Mouse (Mus musculus) forebrain, embryonic 15.5 days (tissue): ENCODE data around the gene Speer4a. TPM values are rescaled to one million over a fixed set of nuclear protein-coding genes. Genes with fewer than 3 reads are reported as not detected.
"Not testable (repeated sequence)": the region's sequence is repeated elsewhere in the genome, so short reads cannot be mapped to it uniquely, and the experiment has no call there.

Experiments
- ATAC-seq: fragments of 200-750 bp; cut with Nextera tagmentation; replicated peaks from 2 replicates; pipeline ENCODE4 v1.8.0; 2017; ENCODE audit warnings: mild to moderate bottlenecking, moderate TSS enrichment, moderate library complexity
- H3K27ac ChIP-seq: fragments of 300-500 bp; sonication (generic); replicated peaks from 2 replicates; pipeline ENCODE4 v1.5.1; 2015; ENCODE audit warnings: mild to moderate bottlenecking, inconsistent platforms
- H3K27me3 ChIP-seq: fragments of 300-500 bp; sonication (generic); 2 replicates; pipeline ENCODE4 v1.6.1; 2015; ENCODE audit warnings: inconsistent platforms
- H3K36me3 ChIP-seq: fragments of 300-500 bp; sonication (generic); 2 replicates; pipeline ENCODE4 v1.6.1; 2015; ENCODE audit warnings: mild to moderate bottlenecking, inconsistent platforms
- H3K4me1 ChIP-seq: fragments of 300-500 bp; sonication (generic); 2 replicates; pipeline ENCODE4 v1.6.1; 2015; ENCODE audit warnings: inconsistent platforms
- H3K4me2 ChIP-seq: fragments of 300-500 bp; sonication (generic); replicated peaks from 2 replicates; pipeline ENCODE4 v1.6.1; 2015; ENCODE audit warnings: mild to moderate bottlenecking, inconsistent platforms
- H3K4me3 ChIP-seq: fragments of 300-500 bp; sonication (generic); 2 replicates; pipeline ENCODE4 v1.5.1; 2015; ENCODE audit warnings: mild to moderate bottlenecking, inconsistent platforms
- H3K9ac ChIP-seq: fragments of 300-500 bp; sonication (generic); replicated peaks from 2 replicates; pipeline ENCODE4 v1.6.1; 2015; ENCODE audit warnings: mild to moderate bottlenecking, inconsistent platforms
- H3K9me3 ChIP-seq: fragments of 300-500 bp; sonication (generic); 2 replicates; pipeline ENCODE4 v1.6.1; 2016; ENCODE audit warnings: inconsistent platforms
- WGBS: fragments of 180-500 bp; shearing (Covaris S2); methylation state at CpG from one replicate; pipeline ENCODE4 v1.1.7; 2015; ENCODE audit warnings: mixed read lengths; 5-methylcytosine and 5-hydroxymethylcytosine counted together
- polyA plus RNA-seq: library from polyadenylated mRNA; unstranded; fragments of >200 nt; fragmentation: Nextera tagmentation; extraction: Ambion mirVana; gene quantifications from 2 replicates; pipeline ENCODE4 v1.2.1, GENCODE M21; 2015

Gene Speer4a
- 0.06 TPM in 1 of 2 replicates, not detected in the other for polyA plus RNA-seq

DNA sequence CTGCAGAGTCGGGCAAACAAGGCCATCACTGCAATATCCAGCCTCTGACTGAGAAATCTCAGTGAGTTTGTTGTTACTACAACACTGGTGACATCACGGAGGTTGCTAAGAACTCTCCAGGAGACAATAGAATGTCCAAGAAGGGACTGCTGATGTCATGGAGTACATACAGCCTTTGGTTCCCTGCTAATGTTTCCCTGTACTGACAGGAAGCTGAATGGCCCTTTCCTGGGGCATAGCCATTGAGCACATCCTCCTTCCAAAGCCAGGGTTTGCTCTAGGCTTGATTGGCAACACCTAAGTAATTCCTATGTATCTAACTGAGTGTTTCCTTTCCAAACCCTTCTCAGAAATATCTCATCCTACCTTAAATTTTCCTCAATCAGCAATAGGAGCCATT is at the start of gene Speer4a:
TSS of gene Speer4a (minus strand) at position 101 of the 400 bp plus-strand sequence.
- H3K4me2 ChIP-seq, ATAC-seq, H3K4me1 ChIP-seq, H3K36me3 ChIP-seq, H3K9ac ChIP-seq, H3K27me3 ChIP-seq, H3K27ac ChIP-seq, H3K4me3 ChIP-seq, H3K9me3 ChIP-seq: not testable (repeated sequence)
- WGBS, result 75% methylated on average over 2 of the region's 2 CpGs

DNA sequence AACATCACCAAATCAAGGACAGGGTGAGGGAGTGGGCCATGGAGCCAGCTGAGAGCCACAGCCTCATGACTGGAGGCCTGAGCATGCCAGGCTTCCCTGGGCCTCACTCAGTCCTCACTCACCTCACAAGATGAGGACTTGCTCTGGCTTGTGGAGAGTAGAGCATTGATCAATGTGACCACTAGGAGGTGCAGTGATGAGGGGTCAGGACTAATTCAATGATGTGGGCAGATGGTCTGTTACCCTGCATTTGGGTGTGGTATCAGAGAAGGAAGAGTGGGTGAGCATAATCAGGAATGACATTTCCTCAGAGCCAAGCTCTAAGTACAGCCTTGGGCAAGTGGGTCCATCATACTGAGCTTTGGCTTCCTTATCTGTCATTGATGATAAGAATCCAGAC is 39.7 kb upstream of the Speer4a start:
- not testable (repeated sequence) for H3K4me3 ChIP-seq, H3K27ac ChIP-seq, H3K9ac ChIP-seq, H3K36me3 ChIP-seq, H3K9me3 ChIP-seq, H3K27me3 ChIP-seq, ATAC-seq, H3K4me2 ChIP-seq, H3K4me1 ChIP-seq

DNA sequence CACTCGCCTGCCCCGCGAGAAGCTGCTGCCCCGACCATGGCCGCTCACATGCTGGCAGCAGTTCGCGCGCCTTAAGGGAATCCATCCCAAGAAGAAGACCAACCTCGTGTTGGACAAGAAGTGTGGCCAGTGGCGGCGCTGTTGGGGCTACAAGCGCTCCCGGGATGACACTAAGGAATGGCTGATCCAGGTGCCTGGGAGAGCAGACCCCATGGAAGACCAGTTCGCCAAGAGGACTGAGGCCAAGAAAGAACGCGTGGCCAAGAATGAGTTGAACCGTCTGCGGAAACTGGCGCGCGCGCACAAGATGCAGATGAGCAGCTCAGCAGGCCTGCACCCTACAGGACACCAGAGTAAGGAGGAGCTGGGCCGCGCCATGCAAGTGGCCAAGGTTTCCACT is 31.4 kb upstream of the Speer4a start:
- WGBS, result 91% methylated on average over 24 of the region's 24 CpGs
- Histone ChIP-seq H3K9ac (no peak overlapping the region), H3K9me3 (no peaks in the 10 kb centered on the region), H3K27ac (no peak overlapping the region), H3K27me3 (no peaks in the 10 kb centered on the region), H3K36me3 (no peaks in the 10 kb centered on the region), H3K4me2 (no peak overlapping the region), H3K4me1 (no peaks in the 10 kb centered on the region), H3K4me3 (no peak overlapping the region)
- ATAC-seq, result no peak

DNA sequence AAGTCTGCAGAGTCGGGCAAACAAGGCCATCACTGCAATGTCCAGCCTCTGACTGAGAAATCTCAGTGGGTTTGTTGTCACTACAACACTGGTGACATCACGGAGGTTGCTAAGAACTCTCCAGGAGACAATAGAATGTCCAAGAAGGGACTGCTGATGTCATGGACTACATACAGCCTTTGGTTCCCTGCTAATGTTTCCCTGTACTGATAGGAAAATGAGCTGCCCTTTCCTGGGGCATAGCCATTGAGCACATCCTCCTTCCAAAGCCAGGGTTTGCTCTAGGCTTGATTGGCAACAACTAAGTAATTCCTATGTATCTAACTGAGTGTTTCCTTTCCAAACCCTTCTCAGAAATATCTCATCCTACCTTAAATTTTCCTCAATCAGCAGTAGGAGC is 19.1 kb upstream of the Speer4a start, which contains the start of gene Gm7347:
TSS of gene Gm7347 (minus strand) at position 101 of the 400 bp plus-strand sequence.
- H3K4me3 ChIP-seq, H3K4me2 ChIP-seq, H3K27me3 ChIP-seq, H3K9me3 ChIP-seq, H3K27ac ChIP-seq, H3K36me3 ChIP-seq, ATAC-seq, H3K9ac ChIP-seq, H3K4me1 ChIP-seq: not testable (repeated sequence)
- WGBS, result no CpG with 5 or more reads among the region's 2 CpGs

DNA sequence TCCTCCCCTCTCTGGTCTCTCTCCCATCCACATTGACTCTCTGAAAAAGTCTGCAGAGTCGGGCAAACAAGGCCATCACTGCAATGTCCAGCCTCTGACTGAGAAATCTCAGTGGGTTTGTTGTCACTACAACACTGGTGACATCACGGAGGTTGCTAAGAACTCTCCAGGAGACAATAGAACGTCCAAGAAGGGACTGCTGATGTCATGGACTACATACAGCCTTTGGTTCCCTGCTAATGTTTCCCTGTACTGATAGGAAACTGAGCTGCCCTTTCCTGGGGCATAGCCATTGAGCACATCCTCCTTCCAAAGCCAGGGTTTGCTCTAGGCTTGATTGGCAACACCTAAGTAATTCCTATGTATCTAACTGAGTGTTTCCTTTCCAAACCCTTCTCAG is 16.5 kb downstream of the Speer4a start, which contains the start of gene Gm5862:
TSS of gene Gm5862 (minus strand) at position 101 of the 400 bp plus-strand sequence.
- H3K4me2 ChIP-seq, H3K36me3 ChIP-seq, ATAC-seq, H3K27me3 ChIP-seq, H3K4me1 ChIP-seq, H3K9ac ChIP-seq, H3K4me3 ChIP-seq, H3K27ac ChIP-seq, H3K9me3 ChIP-seq: not testable (repeated sequence)
- WGBS, result no CpG with 5 or more reads among the region's 3 CpGs

DNA sequence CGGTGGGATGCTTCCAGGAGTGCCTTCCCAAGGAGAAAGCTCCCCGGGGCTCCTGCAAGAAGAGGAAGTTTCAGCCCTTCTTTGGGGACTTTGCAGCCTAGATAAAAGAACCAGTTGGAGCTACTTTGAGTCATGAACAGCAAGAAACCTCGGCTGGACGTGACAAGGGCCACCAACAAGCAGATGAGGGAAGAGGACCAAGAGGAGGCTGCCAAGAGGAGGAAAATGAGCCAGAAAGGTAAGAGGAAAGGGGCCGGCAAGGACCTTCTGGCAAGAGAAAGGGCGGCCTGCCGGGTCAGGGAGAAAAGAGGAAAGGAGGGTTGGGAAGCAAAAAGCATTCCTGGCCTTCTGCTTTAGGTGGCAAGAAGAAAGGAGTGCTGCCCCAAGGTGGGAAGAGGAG is 31.7 kb downstream of the Speer4a start:
- not testable (repeated sequence) for H3K4me2 ChIP-seq, H3K27ac ChIP-seq, H3K9ac ChIP-seq, H3K36me3 ChIP-seq, H3K27me3 ChIP-seq, H3K4me3 ChIP-seq, H3K9me3 ChIP-seq, H3K4me1 ChIP-seq
- peak; percentile 53; the same call in 1 of the 2 replicates for ATAC-seq
- 71% methylated on average over 7 of the region's 7 CpGs for WGBS

DNA sequence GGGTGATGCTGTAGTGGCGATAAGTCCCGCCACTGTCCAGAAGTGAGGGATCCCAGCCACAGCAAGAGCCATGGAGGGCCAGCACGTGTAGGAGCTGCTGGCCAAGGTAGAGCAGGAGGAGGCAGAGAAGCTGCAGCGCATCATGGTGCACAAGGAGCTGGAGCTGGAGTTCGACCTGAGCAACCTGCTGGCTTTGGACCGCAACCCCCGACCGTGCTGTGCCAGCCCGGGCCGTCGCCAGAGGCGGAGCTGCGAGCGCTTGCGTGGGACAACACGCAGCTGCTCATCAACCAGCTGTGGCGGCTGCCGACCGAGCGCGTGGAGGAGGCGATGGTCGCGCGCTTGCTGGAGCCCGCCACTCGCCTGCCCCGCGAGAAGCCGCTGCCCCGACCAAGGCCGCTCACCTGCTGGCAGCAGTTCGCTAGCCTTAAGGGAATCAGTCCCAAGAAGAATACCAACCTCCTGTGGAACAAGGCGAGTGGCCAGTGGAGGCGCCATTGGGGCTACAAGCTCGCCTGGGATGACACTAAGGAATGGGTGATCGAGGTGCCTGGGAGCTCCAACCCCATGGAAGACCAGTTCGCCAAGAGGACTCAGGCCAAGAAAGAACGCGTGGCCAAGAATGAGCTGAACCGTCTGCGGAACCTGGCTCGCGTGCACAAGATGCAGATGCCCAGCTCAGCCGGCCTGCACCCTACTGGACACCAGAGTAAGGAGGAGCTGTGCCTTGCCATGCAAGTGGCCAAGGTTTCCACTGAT is 32.2 kb downstream of the Speer4a start:
- WGBS, result 25% methylated on average over 45 of the region's 45 CpGs
- H3K27ac ChIP-seq, H3K4me1 ChIP-seq, H3K36me3 ChIP-seq, H3K27me3 ChIP-seq, H3K9me3 ChIP-seq: not testable (repeated sequence)
- Histone ChIP-seq H3K4me2 (peak overlapping the region; percentile 45), H3K9ac (peak overlapping the region; percentile 7), H3K4me3 (peak overlapping the region; percentile 33)
- peak; percentile 94 for ATAC-seq

DNA sequence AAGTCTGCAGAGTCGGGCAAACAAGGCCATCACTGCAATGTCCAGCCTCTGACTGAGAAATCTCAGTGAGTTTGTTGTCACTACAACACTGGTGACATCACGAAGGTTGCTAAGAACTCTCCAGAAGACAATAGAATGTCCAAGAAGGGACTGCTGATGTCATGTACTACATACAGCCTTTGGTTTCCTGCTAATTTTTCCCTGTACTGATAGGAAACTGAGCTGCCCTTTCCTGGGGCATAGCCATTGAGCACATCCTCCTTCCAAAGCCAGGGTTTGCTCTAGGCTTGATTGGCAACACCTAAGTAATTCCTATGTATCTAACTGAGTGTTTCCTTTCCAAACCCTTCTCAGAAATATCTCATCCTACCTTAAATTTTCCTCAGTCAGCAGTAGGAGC is 34.7 kb downstream of the Speer4a start, which contains the start of gene Gm1979:
TSS of gene Gm1979 (minus strand) at position 101 of the 400 bp plus-strand sequence.
- H3K4me2 ChIP-seq, H3K4me3 ChIP-seq, H3K27ac ChIP-seq, ATAC-seq, H3K9me3 ChIP-seq, H3K27me3 ChIP-seq, H3K4me1 ChIP-seq, H3K36me3 ChIP-seq, H3K9ac ChIP-seq: not testable (repeated sequence)
- 90% methylated on average over 1 of the region's 2 CpGs for WGBS

DNA sequence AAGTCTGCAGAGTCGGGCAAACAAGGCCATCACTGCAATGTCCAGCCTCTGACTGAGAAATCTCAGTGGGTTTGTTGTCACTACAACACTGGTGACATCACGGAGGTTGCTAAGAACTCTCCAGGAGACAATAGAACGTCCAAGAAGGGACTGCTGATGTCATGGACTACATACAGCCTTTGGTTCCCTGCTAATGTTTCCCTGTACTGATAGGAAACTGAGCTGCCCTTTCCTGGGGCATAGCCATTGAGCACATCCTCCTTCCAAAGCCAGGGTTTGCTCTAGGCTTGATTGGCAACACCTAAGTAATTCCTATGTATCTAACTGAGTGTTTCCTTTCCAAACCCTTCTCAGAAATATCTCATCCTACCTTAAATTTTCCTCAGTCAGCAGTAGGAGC is 50.8 kb downstream of the Speer4a start, which contains the start of gene Gm21698:
TSS of gene Gm21698 (minus strand) at position 101 of the 400 bp plus-strand sequence.
- ATAC-seq, H3K4me3 ChIP-seq: not testable (repeated sequence)

More for the DNA sequence above, 50.8 kb downstream of the Speer4a start, which contains the start of gene Gm21698:
- no CpG with 5 or more reads among the region's 3 CpGs for WGBS
- not testable (repeated sequence) for H3K9me3 ChIP-seq, H3K4me2 ChIP-seq, H3K27me3 ChIP-seq, H3K27ac ChIP-seq, H3K9ac ChIP-seq, H3K4me1 ChIP-seq, H3K36me3 ChIP-seq

Other genes starting within 250 kb of the Speer4a start
- not detected in 2 replicates for gene Gm21663, start 97.2 kb downstream of the Speer4a start, polyA plus RNA-seq
- gene Gm21671, start 85.1 kb downstream of the Speer4a start, polyA plus RNA-seq, result not detected in 2 replicates
- 0.05 TPM in 1 of 2 replicates, not detected in the other for gene Gm21680, start 66.9 kb downstream of the Speer4a start, polyA plus RNA-seq
- gene Gm21698, start 50.9 kb downstream of the Speer4a start, polyA plus RNA-seq, result 0.17 TPM in 1 of 2 replicates, not detected in the other
- not detected in 2 replicates for gene Gm1979, start 34.8 kb downstream of the Speer4a start, polyA plus RNA-seq
- not detected in 2 replicates for gene Gm5862, start 16.6 kb downstream of the Speer4a start, polyA plus RNA-seq
- not detected in 2 replicates for gene Gm7347, start 19.0 kb upstream of the Speer4a start, polyA plus RNA-seq
- gene Gm10471, start 49.7 kb upstream of the Speer4a start, polyA plus RNA-seq, result not detected in 2 replicates
- not detected in 2 replicates for gene 5031410I06Rik, start 65.8 kb upstream of the Speer4a start, polyA plus RNA-seq
- gene Gm10220, start 81.9 kb upstream of the Speer4a start, polyA plus RNA-seq, result 0.06 TPM in 1 of 2 replicates, not detected in the other
- gene Gm7361, start 218.1 kb upstream of the Speer4a start, polyA plus RNA-seq, result 0.08 TPM in 2 replicates